Mouse (Mus musculus) ovary, postnatal 14 days (tissue): ENCODE measurements around the gene Prkcd.

Experiments used
- DNase-seq: peaks from one replicate; pipeline ENCODE4 v3.0.0; 2022; ENCODE audit warnings: low spot score

Prkcd gene

DNA sequence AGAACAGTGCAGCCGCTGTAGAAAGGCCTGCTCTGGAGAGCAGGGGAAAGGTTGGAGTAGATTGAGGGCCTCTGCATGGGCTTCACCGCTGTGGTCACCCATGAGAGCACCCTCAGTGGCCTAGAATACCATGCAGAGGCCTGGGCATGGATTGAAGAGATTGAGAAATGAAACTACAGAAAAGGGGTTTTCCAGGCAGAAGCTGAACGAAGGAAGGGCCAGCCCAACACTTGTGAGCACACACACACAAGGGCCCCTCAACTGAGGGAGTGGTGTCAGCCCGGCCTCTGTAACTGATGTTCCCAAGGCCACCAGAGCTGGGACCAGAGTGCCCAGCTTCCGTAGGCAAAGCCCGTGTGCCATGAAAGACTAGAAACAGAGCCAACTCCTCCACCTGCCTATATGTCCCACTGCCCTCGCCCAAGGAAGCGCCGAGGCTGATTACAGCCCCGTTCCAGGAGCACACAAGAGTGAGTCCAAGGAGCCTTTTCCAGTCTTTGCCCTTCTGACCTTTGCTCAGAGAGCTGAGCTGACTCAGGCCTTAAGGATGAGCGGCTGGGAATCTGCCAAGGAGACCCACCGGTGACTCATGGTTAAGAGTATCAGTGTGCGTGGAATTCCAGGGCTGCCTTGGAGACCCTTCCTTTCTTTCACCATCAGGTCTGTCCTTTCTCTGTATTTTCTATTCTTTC lies 9.4 kb upstream of the Prkcd start:
- no peak for DNase-seq

DNA sequence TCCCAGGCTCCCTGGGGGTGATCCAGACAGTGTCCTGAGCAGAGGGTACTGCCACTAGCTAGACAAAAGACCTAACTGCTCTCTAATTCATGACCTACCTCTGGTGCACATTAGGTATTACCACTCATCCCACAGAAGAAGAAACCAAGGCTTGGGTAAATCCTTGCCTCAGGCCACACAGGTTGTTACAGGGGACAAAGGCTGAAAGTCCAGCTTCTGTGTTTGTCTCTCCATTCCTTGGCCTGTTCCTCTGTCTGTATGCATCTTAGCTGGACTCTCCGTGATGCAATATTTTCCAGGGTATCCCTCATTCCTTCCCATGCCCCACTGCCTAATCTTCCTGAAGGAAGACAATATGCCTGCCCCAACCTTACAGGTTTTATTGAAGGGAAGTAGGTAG lies 8.4 kb upstream of the Prkcd start:
- no peak for DNase-seq

DNA sequence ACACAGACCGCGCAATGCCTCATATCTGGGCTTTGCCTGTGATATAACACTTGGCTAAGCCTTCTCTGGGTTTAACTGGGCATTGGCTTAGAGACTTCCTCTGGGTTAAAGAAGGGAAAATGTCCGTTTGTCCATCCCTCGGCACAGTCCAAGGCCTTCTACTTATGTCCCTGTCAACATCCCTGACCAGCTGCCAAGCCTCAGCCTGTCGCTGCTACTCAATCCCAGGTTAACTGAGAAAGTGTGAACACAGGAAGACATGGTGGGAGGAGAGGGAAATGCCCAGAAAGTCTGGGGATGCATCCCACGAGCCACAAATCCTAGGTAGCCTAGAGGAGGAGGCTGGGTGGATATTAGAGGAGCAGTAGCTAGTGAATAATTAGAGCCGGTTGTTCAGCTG lies 7.7 kb upstream of the Prkcd start:
- DNase-seq, result no peak

DNA sequence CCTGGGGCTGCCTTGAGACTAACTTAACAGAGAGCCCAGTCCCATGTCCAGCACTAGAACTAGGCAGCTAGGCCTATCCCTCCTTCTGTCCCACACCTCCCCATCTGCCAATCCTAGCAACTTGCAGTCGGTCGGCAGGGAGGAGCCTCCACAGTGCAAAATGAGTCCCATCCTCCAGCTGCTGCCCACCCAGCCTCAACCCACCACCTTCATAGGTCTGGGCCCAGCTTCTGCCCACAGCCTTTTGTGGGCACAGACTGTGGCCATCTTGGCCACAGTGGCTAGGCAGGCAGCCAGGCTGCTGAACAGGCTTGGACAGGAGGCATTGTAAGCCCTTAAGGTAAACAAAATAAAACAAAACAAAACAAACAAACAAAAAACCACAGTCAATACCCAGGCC lies 5.8 kb upstream of the Prkcd start:
- DNase-seq, result no peak

DNA sequence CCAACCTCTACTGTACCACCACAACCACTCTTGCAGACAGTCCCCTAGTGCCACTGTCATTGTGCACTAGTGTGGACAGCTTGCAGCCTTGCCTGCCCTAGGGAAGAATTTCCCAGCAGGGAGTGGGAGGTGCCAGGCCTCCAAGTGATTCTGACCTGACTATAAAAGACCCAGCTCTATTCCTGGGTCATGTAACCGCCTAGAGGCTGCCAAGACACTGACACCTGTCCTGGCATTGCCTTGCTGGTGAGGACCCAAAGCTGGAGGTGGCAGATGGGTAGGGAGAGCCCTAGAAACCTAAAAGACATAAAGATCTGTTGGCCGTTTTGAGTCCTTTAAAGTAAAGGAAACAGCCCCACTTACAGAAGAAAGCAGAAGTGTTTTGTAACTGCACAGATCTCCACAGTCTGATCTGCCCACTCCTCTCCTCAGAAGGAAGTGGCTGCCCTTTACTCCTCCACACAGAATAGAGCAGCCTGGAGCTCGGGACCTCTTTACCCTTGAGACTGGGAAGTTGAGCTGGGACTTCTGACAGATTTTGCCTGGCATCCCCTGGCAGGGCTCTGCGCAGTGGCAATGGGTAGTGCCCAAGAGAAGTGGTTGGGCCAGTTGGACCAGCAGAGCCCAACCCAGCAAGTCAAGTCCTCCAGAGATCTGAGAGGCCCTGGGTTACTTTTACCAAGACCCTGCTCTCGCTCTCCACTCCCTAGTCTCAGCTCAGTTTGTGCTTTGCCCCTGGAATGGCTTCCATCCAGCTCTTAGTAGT lies 5.0 kb upstream of the Prkcd start:
- DNase-seq, result no peak

DNA sequence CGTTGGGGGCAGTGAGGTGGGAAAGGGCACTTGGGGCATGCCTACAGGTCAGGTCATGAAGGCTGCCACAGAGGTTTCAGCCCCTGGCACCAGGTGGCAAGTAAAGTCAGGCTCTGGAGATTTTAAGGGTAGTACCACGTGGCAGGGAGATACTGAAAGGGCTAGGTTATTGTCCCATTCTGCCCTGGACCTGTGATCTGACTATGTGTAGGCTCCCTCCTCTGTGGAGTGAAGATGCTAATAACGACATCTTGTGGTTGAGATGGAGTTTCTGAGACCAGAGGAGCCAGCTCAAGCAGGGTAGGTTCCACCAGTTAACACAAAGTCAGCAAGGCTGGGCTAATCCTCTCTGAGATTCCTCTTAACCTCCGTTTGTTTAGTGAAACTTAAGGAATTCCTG lies 3.8 kb upstream of the Prkcd start:
- DNase-seq, result no peak

DNA sequence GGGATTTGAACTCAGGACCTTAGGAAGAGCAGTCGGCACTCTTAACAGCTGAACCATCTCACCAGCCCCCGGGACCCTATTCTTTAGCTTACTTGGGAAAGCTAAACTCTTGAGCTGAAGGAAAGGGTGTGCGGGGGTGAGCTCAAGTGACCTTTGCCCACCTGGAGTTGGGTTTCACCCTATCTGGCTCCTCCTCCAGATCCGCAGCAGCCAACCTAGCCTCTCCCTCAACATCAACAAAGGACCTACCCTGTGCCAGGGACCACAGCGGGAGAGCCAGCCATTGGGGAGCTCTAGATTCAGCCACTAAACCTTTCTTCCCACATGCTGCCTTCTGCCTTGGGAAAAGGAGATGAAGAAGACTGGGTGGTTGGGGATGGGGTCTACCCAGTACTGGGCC lies 2.2 kb upstream of the Prkcd start:
- no peak for DNase-seq

DNA sequence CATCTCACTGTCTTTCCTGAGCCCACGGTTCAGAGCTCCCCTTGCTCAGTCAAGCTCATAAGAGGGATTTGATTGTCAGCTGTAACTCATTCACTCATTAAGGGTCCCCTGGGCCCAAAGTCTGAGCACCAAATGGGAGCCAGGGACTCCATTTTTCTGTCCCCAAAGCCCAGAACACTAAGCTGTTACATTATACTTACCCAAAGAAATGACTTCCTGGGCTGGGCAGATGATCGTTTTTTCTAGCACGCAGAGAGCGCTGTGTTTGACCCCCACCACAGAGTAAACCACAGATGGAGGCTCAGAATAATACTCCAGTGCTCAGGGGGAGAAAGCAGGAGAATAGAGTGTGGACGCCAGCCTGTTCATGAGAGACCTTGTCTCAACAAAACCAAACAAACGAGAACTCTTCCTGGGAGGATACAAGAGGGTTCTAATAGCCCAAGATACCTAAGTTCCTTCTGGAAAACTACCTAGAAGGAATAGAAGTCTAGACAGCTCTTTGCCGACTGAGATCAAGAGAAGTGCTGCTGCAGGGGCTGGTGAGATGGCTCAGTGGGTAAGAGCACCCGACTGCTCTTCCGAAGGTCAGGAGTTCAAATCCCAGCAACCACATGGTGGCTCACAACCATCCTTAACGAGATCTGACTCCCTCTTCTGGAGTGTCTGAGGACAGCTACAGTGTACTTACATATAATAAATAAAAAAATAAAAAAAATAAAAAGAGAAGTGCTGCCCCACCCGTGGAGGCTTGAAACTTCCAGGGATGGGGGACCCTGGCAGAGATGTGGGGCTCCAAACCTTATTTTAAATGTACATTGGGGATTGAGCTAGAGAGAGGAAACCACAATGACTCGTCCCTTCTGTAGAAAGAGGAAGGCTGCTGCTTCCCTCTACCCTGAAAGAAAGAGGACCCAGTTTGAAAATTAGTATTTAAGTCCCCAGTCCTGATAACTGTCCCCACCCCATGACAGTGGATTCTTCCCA lies 1.0 kb upstream of the Prkcd start:
- DNase-seq, result no peak

DNA sequence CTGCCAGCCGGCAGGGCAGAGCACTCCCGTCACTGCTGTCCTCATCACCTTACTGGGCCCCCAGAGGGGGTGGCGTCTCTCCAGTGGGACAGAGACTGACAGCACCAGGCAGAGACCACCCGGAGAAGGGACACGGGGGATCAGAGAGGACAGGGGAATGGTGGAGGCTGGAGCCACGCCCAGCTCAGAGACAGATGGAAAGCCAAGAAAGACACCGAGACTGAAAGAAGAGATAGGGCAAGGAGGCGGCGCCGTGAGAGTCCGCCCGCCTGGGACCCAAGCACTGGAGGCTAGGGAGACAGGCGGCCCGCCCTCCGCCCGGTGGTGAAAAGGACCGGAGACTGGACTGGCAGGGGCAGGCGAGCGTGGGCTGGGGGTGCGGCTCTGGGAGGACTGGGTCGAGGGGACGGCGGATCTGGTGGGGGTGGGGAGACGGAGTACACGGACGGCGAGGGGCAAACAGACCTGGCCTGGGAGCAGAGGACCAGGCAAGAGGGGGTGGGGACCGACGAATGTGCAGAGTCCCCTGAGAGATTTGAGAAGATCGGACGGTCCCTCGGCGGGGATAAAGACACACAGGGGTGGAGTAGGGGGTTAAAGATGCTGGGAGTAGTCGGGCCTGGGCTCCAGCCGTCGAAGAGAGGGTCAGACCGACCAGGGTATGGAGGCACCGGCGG lies 741 bp downstream of the Prkcd start:
- no peak for DNase-seq

DNA sequence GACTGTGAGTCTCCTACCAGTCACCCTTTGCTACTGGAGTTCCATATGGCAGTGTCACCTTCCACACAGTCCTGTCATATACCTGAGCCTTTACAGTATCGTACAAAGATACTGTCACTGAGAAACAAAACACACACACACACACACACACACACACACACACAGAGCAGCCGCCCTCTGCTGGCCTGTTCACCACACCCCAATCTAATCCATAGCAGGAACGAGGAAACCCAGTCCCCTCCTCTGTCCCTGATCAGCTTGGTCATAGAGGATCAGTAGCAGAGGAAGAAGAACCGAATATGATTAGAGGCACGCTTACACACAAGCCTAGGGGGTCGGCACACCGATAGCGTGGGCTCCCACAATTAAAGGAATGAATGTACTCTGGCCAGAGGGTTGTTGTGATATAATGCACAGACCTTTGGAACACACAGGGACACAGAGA lies 1.7 kb downstream of the Prkcd start:
- DNase-seq, result no peak

DNA sequence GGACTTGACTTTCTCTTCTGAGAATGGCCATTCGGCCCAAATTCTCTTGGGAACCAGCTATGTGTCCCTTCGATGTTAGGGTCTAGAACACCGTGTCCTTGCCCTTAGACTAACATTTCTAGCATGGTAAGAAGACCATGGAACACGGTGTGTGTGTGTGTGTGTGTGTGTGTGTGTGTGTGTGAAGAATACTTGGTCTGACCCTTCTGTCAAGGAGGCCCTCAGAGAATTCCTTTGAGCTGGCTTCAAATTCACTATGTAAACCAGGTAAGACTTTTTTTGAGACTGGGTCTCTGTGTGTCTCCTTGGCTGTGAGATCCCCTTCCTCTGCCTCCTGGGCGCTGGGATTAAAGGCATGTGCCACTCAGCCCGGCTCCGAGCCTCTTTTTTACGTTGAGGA lies 3.5 kb downstream of the Prkcd start:
- no peak for DNase-seq

DNA sequence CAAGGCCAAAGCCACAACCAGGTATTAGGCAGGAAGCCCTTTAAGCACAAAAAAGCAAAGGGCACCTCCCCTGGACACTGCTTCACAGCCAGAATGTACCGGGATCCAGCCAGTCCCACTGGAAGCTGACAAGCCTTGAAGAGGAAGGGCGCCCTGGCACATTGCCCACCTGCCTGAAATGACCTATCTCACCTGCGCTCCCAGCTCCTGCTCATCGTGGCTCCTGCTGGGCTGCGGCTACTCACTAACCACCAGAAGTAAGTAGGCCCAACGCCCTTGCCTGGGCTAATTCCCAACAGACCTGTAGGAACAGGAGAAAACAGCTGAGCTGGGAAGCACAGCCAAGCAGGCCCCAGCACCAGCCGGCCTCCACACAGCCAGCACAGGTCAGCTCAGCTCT lies 3.9 kb downstream of the Prkcd start:
- DNase-seq, result no peak

DNA sequence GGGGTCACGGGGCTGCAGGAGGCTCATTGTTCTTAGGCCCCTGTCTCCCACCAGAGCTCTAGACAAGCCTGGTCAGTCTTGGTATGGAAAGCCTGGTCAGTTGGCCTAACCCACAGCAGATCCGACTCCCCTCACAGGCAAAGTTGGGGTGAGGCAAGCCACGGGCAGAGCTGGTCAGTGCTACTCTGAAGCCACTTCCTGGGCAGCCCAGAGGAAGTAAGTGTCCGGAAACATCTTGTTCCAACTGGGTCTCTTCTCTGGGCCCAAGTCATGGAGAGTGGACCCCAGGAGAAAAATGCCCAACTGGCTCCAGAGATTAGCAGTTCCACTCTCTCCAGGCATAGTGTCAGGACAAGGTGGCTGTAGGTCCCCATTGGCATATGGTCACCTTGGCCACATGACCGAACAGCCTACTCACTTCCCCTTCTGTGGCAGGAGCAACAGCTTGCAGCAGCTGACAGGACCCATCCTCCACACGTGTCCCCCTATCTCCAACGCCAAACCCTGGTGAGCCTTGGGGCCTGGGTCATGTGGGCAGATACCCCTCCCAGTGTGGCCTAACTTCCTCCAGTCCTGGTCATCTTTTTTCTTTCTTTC lies 5.9 kb downstream of the Prkcd start:
- no peak for DNase-seq

DNA sequence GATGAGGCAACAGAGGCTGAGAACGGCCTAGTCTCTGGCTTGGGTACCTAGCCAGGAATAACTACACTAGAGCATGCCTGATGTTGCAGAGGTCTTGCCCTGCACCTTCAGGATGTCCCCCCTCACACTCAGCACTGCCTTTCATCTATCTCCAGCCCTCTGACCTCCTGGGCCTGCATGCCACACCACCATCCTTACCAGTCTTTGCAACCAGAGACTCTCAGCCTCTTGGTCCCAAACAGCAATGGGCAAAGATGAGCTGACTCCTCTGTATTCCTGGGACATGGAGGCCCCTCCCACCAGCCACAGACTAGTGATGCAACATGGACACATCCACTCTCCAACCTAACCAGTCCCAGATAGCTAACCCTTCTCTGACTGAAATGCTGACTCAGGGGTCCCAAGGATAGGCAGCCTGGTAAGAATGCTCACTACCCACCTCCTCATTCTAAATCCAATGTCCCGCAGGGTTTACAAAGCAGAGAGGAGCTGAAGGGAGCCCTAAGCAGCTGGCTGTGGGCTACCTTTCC lies 7.2 kb downstream of the Prkcd start:
- DNase-seq, result no peak

DNA sequence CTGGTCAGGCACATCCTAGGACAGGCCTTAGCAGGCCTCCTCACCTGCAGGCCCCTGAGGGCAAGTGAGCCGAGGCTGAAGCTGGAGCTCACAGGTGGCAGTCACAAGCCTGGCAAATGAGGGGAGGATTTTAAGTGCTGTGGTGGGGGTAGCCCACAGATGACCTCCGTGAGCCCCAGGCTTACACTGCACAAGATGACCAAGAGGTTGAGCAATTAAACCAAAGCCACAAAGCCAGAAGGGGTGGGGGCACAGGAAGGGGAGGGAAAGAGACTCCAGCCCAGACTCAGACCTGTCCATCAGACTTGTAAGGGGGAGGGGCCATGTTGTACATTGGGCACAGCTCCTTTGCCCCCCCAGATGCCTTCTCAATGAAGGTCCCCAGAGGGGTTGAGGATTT lies 9.3 kb downstream of the Prkcd start:
- DNase-seq, result no peak

DNA sequence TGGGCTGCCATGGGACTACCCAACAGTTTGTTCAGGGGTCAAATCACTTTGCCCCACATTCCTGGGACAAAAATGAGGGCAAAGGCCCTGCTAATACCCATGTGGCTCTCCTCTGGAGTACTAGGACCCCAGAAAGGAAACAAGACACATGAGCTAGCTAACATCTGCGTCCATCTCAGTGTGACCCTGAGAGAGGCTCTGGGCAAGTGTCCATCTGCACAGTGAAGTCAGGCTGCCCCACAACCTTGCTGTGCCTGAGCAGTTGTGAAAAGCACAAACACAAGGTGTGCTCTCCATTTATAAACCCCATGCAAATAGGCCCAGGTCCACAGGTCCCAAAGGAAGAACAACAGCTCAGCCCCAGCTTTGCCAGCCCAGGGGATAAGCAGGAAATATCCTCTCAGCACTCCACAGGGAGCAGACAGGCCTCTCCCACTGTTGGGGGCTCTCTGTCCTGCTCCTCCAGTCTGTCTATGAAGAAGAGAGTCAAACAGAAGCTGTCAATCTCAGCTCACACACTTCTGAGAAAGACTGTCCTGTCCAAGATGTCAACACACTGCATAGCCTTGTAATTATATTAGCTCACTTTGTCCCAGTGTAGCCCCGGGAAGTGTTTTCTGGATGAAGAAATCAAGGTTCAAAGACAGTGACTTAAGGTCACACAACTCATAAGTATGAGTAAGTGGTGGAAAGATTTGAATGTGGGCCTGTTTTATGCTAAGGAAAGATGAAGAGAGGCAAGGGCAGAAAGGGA lies 12.9 kb downstream of the Prkcd start:
- DNase-seq, result no peak

DNA sequence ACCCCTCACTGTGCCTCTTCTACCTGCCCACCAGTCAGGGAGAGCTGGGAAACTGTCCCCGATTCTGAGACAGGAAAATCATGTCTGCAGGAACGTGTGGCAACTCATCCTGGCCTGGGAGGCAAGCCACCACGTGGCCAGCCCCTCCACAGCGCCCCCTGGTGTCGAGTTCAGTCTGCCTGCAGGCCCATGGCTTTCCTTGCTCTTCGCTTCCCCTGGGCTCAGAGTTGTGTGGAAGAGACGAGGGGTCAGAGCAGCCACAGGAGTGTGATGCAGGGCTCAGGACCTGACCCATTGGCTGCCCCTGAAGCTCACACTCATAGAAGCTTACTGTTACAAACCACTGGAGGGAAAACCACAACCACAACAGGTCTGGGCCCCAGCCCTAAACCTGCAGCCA lies 13.5 kb downstream of the Prkcd start:
- peak; percentile 78 for DNase-seq

DNA sequence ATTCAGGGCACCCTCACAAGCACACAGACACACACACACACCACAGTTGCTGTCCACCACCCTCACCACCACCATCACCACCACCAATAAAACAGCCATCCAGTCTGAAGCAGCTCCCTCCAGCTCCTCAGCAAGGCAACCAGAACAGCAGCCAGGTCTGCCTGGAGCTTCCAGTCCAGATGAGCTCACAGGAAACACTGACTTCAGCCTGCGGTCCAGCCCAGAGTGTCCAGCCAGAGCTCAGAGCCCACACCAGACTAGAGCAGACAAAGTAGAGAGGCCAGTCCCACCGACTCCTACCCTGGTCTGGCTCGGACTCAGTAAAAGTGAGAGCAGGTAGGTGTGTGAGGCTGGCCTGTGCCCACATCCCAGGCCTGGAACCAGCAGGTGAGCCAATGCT lies 15.1 kb downstream of the Prkcd start:
- DNase-seq, result no peak

DNA sequence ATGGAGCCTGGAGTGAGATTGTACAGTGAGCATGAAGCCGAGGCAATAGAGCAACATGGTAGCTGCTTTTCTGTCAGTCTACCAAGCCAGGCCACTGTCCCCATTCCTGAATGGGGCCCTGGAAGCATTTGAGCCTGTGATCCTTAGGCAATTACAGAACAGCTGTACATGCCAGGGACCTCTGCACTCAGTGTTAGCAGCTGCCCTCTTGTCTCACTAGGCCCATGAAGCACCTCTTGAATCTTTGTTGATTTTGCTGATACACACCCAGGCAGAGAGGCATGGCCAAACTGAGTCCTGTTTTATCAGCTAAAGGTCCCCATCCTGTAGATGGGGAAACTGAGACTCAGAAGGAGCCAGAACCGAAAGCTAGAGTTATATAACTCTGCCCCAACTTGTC lies 15.7 kb downstream of the Prkcd start:
- DNase-seq, result no peak

DNA sequence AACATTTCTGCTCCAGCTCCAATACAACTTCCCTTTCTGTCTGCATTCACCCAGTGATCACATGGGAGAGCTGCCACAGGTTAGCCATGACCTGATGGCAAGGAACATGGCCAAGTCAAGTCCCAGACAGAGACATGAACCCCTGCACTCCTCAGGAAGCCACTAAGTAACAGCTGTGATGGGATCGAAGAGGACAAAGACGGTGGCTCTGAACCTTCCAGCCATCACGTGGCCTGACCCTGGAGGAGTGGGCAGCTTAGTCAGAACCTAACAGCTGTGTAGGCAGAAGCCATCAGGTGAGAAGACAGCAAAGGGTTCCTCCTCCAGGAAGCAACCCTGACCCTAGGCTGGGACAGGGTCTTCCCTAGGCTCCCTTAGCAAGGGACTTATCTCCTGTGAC lies 16.5 kb downstream of the Prkcd start:
- DNase-seq, result no peak

DNA sequence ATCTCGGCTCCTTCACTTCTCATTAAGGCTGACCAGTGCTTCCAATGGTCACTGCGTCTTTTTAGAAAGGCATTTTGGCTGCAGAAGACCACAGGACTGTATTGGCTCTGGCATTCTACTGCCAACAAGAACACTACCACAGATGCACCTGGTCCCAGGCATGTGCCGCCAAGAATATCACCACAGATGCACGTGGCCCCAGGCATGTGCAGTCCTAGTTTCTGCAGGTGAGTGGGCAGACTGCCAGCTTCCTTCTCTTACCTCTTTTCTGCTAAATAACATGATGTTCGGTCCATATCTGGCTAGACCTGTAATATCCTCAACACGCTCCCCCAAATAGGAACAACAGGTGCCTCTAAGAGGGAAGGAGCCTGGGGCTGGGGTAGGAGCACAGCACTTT lies 17.8 kb downstream of the Prkcd start:
- no peak for DNase-seq
